Mouse (Mus musculus) CH12.LX (cell line): ENCODE results near the gene Tnik. TPM values are rescaled to one million over a fixed set of nuclear protein-coding genes. Genes with fewer than 3 reads are reported as not detected.

Experiments used
- DNase-seq: peaks from one replicate; pipeline ENCODE4 v3.0.0-alpha.2; 2013; ENCODE audit errors: extremely low read depth
- H3K27ac ChIP-seq: 2 replicates; pipeline ENCODE4 v1.5.1; 2012; ENCODE audit warnings: low read depth, mild to moderate bottlenecking, control low read depth, moderate library complexity; ENCODE audit not compliant: insufficient read depth
- H3K27me3 ChIP-seq: replicated peaks from 2 replicates; pipeline ENCODE3; 2012; ENCODE audit warnings: inconsistent platforms
- H3K36me3 ChIP-seq, 2 experiments: replicated peaks in 1 of 2; 2 replicates each; pipeline versions ENCODE3 to v1.6.1; 2012; ENCODE audit warnings: inconsistent platforms in 1 of 2, low read length in 1 of 2, mild to moderate bottlenecking in 1 of 2, mixed read lengths in 1 of 2, moderate library complexity in 1 of 2; ENCODE audit not compliant: control insufficient read depth in 1 of 2, insufficient read depth in 1 of 2
- H3K4me1 ChIP-seq, 2 experiments: 2 replicates each; pipeline ENCODE4 v1.6.1; 2012; ENCODE audit warnings: inconsistent platforms in 1 of 2, moderate library complexity in 1 of 2; ENCODE audit not compliant: insufficient read depth in 2 of 2, control insufficient read depth in 1 of 2
- H3K4me2 ChIP-seq: 2 replicates; pipeline ENCODE4 v1.6.1; 2012; ENCODE audit warnings: low read depth, mild to moderate bottlenecking, control low read depth; ENCODE audit not compliant: poor library complexity, insufficient read depth, severe bottlenecking
- H3K4me3 ChIP-seq, 3 experiments: fragments of 150-350 bp in 1 of 3; sonication (generic) in 1 of 3; replicated peaks in 1 of 3; 2 replicates each; pipeline versions ENCODE3 to v1.5.1; 2011 to 2012; ENCODE audit warnings: low read depth in 2 of 3, low read length in 2 of 3, mild to moderate bottlenecking in 2 of 3, moderate library complexity in 2 of 3, control low read depth in 1 of 3, improper control_type of control experiment in 1 of 3, inconsistent platforms in 1 of 3, mixed read lengths in 1 of 3; ENCODE audit not compliant: poor library complexity in 1 of 3
- H3K79me2 ChIP-seq: replicated peaks from 2 replicates; pipeline ENCODE4 v1.6.1; 2012; ENCODE audit warnings: mild to moderate bottlenecking, moderate library complexity; ENCODE audit not compliant: control insufficient read depth, poor library complexity, insufficient read depth, severe bottlenecking; ENCODE audit errors: extremely low read depth
- H3K9ac ChIP-seq: 2 replicates; pipeline ENCODE4 v1.6.1; 2012; ENCODE audit warnings: low read depth, mild to moderate bottlenecking, control low read depth, moderate library complexity; ENCODE audit not compliant: insufficient read depth
- H3K9me3 ChIP-seq: replicated peaks from 2 replicates; pipeline ENCODE3; 2012; ENCODE audit warnings: low read length, inconsistent platforms, mixed read lengths
- CHD1 ChIP-seq: IDR thresholded peaks from 2 replicates; pipeline ENCODE4 v1.6.1; 2012; ENCODE audit warnings: low read depth, low read length, improper control_type of control experiment, inconsistent platforms
- CTCF ChIP-seq, 2 experiments: IDR thresholded peaks in 1 of 2; conservative IDR thresholded peaks in 1 of 2; 2 replicates each; pipeline ENCODE4 v1.5.1; 2011 to 2012; ENCODE audit warnings: low read depth in 2 of 2, low read length in 2 of 2, improper control_type of control experiment in 1 of 2, inconsistent platforms in 1 of 2, mild to moderate bottlenecking in 1 of 2, moderate library complexity in 1 of 2
- E2F4 ChIP-seq: IDR thresholded peaks from 2 replicates; pipeline ENCODE4 v1.6.1; 2011; ENCODE audit warnings: low read depth, low read length, improper control_type of control experiment; ENCODE audit not compliant: insufficient replicate concordance
- ELF1 ChIP-seq: IDR thresholded peaks from 2 replicates; pipeline ENCODE4 v1.6.1; 2014; ENCODE audit warnings: low read depth, mild to moderate bottlenecking, inconsistent platforms, low read length, improper control_type of control experiment
- EP300 ChIP-seq: IDR thresholded peaks from 2 replicates; pipeline ENCODE4 v1.6.1; 2011; ENCODE audit warnings: low read length, improper control_type of control experiment
- HCFC1 ChIP-seq: IDR thresholded peaks from 2 replicates; pipeline ENCODE4 v1.6.1; 2012; ENCODE audit warnings: low read depth, mild to moderate bottlenecking, inconsistent platforms, low read length, improper control_type of control experiment
- IRF4 ChIP-seq: IDR thresholded peaks from 2 replicates; pipeline ENCODE4 v1.6.1; 2014; ENCODE audit warnings: low read depth, mild to moderate bottlenecking, inconsistent platforms, low read length, improper control_type of control experiment
- KAT2A ChIP-seq: IDR thresholded peaks from 2 replicates; pipeline ENCODE4 v1.6.1; 2012; ENCODE audit warnings: low read length, improper control_type of control experiment, inconsistent platforms; ENCODE audit not compliant: insufficient replicate concordance
- MAX ChIP-seq: IDR thresholded peaks from 2 replicates; pipeline ENCODE4 v1.6.1; 2011; ENCODE audit warnings: low read length, improper control_type of control experiment
- MAZ ChIP-seq: IDR thresholded peaks from 2 replicates; pipeline ENCODE4 v1.6.1; 2012; ENCODE audit warnings: low read depth, mild to moderate bottlenecking, inconsistent platforms, low read length, improper control_type of control experiment, moderate library complexity
- MEF2A ChIP-seq: IDR thresholded peaks from 2 replicates; pipeline ENCODE4 v1.6.1; 2014; ENCODE audit warnings: low read depth, mild to moderate bottlenecking, inconsistent platforms, low read length, improper control_type of control experiment, borderline replicate concordance
- PAX5 ChIP-seq: IDR thresholded peaks from 2 replicates; pipeline ENCODE4 v1.6.1; 2012; ENCODE audit warnings: low read length, inconsistent platforms, mixed read lengths
- RAD21 ChIP-seq: IDR thresholded peaks from 2 replicates; pipeline ENCODE4 v1.6.1; 2011; ENCODE audit warnings: low read depth, mild to moderate bottlenecking, low read length, improper control_type of control experiment, moderate library complexity
- SMC3 ChIP-seq: IDR thresholded peaks from 2 replicates; pipeline ENCODE4 v1.6.1; 2011; ENCODE audit warnings: low read depth, low read length, improper control_type of control experiment
- UBTF ChIP-seq: IDR thresholded peaks from 2 replicates; pipeline ENCODE4 v1.6.1; 2012; ENCODE audit warnings: low read depth, mild to moderate bottlenecking, inconsistent platforms, low read length, improper control_type of control experiment, moderate library complexity
- ZC3H11A ChIP-seq: IDR thresholded peaks from 2 replicates; pipeline ENCODE4 v1.6.1; 2012; ENCODE audit warnings: low read depth, mild to moderate bottlenecking, inconsistent platforms, low read length, improper control_type of control experiment
- dilution Hi-C: fragments of 300-500 bp; cut with MboI; formaldehyde crosslinking; loops from 2 replicates; pipeline ENCODE4 v1.14.3; 2020; ENCODE audit warnings: low sequenced_read_pairs; ENCODE audit not compliant: extremely low pct_unique_long_range_greater_than_20kb, extremely low pct_ligation_motif_present
- in situ Hi-C: fragments of 300-500 bp; cut with MboI; formaldehyde crosslinking; loops from 3 replicates; pipeline ENCODE4 v1.14.3; 2019; ENCODE audit warnings: low sequenced_read_pairs, low pct_ligation_motif_present, low pct_unique_long_range_greater_than_20kb, mixed read lengths
- polyA plus RNA-seq: library from polyadenylated mRNA; unstranded; fragments of >175 nt; gene quantifications from 2 replicates; pipeline ENCODE4 v1.2.1, GENCODE M21; 2012; ENCODE audit warnings: low read depth; ENCODE audit not compliant: insufficient read length
- total RNA-seq, 2 experiments: library from RNA; depleted of rRNA; stranded (reverse); fragments of 300-350 nt in 1 of 2; fragments of >200 nt in 1 of 2; gene quantifications; 2 replicates each; pipeline ENCODE4 v1.2.3; 2012 to 2014

The Tnik gene
- total and polyA plus RNA-seq, 3 experiments = 0.08 TPM; not detected in 2

- H3K9ac ChIP-seq = no peak overlapping the region
- H3K9me3 ChIP-seq = peaks cover 61% of the 10 kb centered on the region
- H3K4me1 ChIP-seq = no peaks in the 10 kb centered on the region
- no peak for DNase-seq
- no peaks in the 10 kb centered on the region for H3K79me2 ChIP-seq
- dilution Hi-C loops (no loop called here), in situ Hi-C loops (no loop called here)
- no peak overlapping the region for H3K4me2 ChIP-seq
- H3K4me3 ChIP-seq = no peak overlapping the region
- no peaks in the 10 kb centered on the region for H3K27me3 ChIP-seq
- TF ChIP-seq EP300 = no peak
- TF ChIP-seq IRF4 = no peak
- no peak for TF ChIP-seq E2F4
- TF ChIP-seq CHD1 = no peak
- TF ChIP-seq ZC3H11A = no peak
- TF ChIP-seq HCFC1 = no peak
- TF ChIP-seq RAD21 = no peak
- no peak for TF ChIP-seq MEF2A
- no peak overlapping the region for H3K27ac ChIP-seq
- no peaks in the 10 kb centered on the region for H3K36me3 ChIP-seq
Observed at GRCm38 (mm10) chr3:28371583-28371982, 108.6 kb downstream of the Tnik start.

GRCm38 (mm10) chr3:28372459-28372858 is 109.4 kb downstream of the Tnik start:
- dilution Hi-C loops = no loop called here
- no peak overlapping the region for H3K4me3 ChIP-seq
- H3K27me3 ChIP-seq = no peaks in the 10 kb centered on the region
- in situ Hi-C loops = no loop called here
- H3K4me2 ChIP-seq = no peak overlapping the region
- no peaks in the 10 kb centered on the region for H3K79me2 ChIP-seq
- H3K4me1 ChIP-seq = no peaks in the 10 kb centered on the region
- no peak overlapping the region for H3K27ac ChIP-seq
- TF ChIP-seq CTCF (conservative IDR thresholded peaks at IDR 0.05 in 1 of 2, IDR thresholded peaks at IDR 0.05 in 1 of 2; ENCODE audit: low read depth in 2 of 2, low read length in 2 of 2) = no peak
- no peak for TF ChIP-seq PAX5
- no peak for TF ChIP-seq MAZ
- no peak for TF ChIP-seq UBTF
- TF ChIP-seq MAX = no peak
- no peak for TF ChIP-seq ELF1
- no peak for TF ChIP-seq KAT2A
- TF ChIP-seq SMC3 = no peak
- no peaks in the 10 kb centered on the region for H3K36me3 ChIP-seq
- no peak overlapping the region for H3K9ac ChIP-seq
- DNase-seq = no peak
- H3K9me3 ChIP-seq = peaks cover 54% of the 10 kb centered on the region
